ENCODE assay signal across 8 mouse cellular contexts in genomic region chr8:45358132-45358918, GRCm38 (mm10). TPM values are rescaled to one million over a fixed set of nuclear protein-coding genes. Genes with fewer than 3 reads are reported as not detected.
DNase-seq lines count a peak whose midpoint lies in the region; ATAC-seq and TF ChIP-seq lines count a peak whose summit lies in the region.

No protein-coding gene starts in this region.

- H3K4me1 ChIP-seq in hindbrain, embryonic 11.5 days (replicated peaks; ENCODE audit: control insufficient read depth, insufficient read depth, low read length) = no peaks in the 10 kb centered on the region
- H3K4me1 ChIP-seq in small intestine, adult 2 months (ENCODE audit: control insufficient read depth, insufficient read depth, insufficient read length, low read length) = no peaks in the 10 kb centered on the region

- H3K27ac ChIP-seq in hindbrain, embryonic 11.5 days (ENCODE audit: low read depth, low read length) = no peak overlapping the region
- H3K27ac ChIP-seq in small intestine, adult 2 months (ENCODE audit: insufficient read depth, low read depth, low read length) = no peak overlapping the region

- DNase-seq in adrenal gland, postnatal 10 days = peak; percentile 65
- DNase-seq in cerebellum, adult 9-11 months = peak; percentile 50
- DNase-seq in frontal cortex, postnatal 36 days (ENCODE audit: low spot score in 2 of 2) = peak; percentile 49 to 64
- DNase-seq in hindbrain, embryonic 11.5 days (ENCODE audit: low spot score) = peak; percentile 61
- DNase-seq in layer of hippocampus, postnatal 36 days = peak; percentile 31 to 32
- DNase-seq in lung, postnatal 4 days = peak; percentile 45 to 62
- DNase-seq in spleen, adult 12 weeks (ENCODE audit: low spot score) = no peak

- H3K4me3 ChIP-seq in hindbrain, embryonic 11.5 days (ENCODE audit: low read depth, low read length) = peak overlapping the region; percentile 53
- peak overlapping the region; percentile 69 for H3K4me3 ChIP-seq in small intestine, adult 2 months (ENCODE audit: low read depth, low read length)

- TF ChIP-seq POLR2A in small intestine, adult 2 months (IDR thresholded peaks at IDR 0.05; ENCODE audit: low read depth, low read length) = no peak

- no peaks in the 10 kb centered on the region for H3K36me3 ChIP-seq in hindbrain, embryonic 11.5 days (ENCODE audit: control insufficient read depth, insufficient read depth, low read length)
- H3K36me3 ChIP-seq in small intestine, adult 2 months (ENCODE audit: control insufficient read depth, insufficient read depth, low read length) = no peaks in the 10 kb centered on the region

- no peak for TF ChIP-seq CTCF in small intestine, adult 2 months (IDR thresholded peaks at IDR 0.05; ENCODE audit: extremely low read depth, insufficient read length, insufficient replicate concordance, low read depth, low read length)

- WGBS in hindbrain, embryonic 11.5 days = 6% methylated on average over 37 of the region's 49 CpGs
- 4% methylated on average over 49 of the region's 49 CpGs for WGBS in small intestine, adult 2 months

- ATAC-seq in hindbrain, embryonic 11.5 days (ENCODE audit: low FRiP score) = peak; percentile 87

- H3K4me2 ChIP-seq in hindbrain, embryonic 11.5 days (replicated peaks; ENCODE audit: low read depth, low read length) = peak overlapping the region; percentile 85

- H3K9ac ChIP-seq in hindbrain, embryonic 11.5 days (ENCODE audit: low read depth, low read length) = peak overlapping the region; percentile 74

- no peaks in the 10 kb centered on the region for H3K27me3 ChIP-seq in hindbrain, embryonic 11.5 days (ENCODE audit: control insufficient read depth, insufficient read depth, low read length)
- H3K27me3 ChIP-seq in small intestine, adult 2 months (ENCODE audit: control insufficient read depth, insufficient read depth, low read length) = no peaks in the 10 kb centered on the region

- no peaks in the 10 kb centered on the region for H3K9me3 ChIP-seq in hindbrain, embryonic 11.5 days (ENCODE audit: control insufficient read depth, low read length)

RNA-seq across cellular contexts. Expression of gene Fam149a, which starts 23.8 kb away (rescaled TPM):
- total RNA-seq in adrenal gland, postnatal 10 days (2021) = 1 to 10 TPM; 7.9 to 8.7 TPM
- 9.6 and 10.5 TPM in 2 replicates for polyA plus RNA-seq in hindbrain, embryonic 11.5 days (2014; fragmentation: Nextera tagmentation; extraction: Ambion mirVana)
- 10 to 100 TPM; 12.0 to 12.9 TPM for total RNA-seq in layer of hippocampus, postnatal 36 days (2021)
- 1.7 and 3.1 TPM in 2 replicates for polyA plus RNA-seq in small intestine, adult 2 months (2012; rRNA removed)

RNA-seq across cellular contexts. Expression of gene Cyp4v3, which starts 25.3 kb away (rescaled TPM):
- 10 to 100 TPM; 11.7 to 15.1 TPM for total RNA-seq in adrenal gland, postnatal 10 days (2021)
- polyA plus RNA-seq in hindbrain, embryonic 11.5 days (2014; fragmentation: Nextera tagmentation; extraction: Ambion mirVana) = 0.71 and 1.1 TPM in 2 replicates
- total RNA-seq in layer of hippocampus, postnatal 36 days (2021) = 1 to 10 TPM; 6.6 to 6.8 TPM
- 6.4 and 37.4 TPM in 2 replicates for polyA plus RNA-seq in small intestine, adult 2 months (2012; rRNA removed)

RNA-seq across cellular contexts. Expression of gene Gm45753, which starts 50.1 kb away (rescaled TPM):
- 10 to 100 TPM in 1 of 2 experiments, 1 to 10 TPM in 1; 5.7 to 10.9 TPM for total RNA-seq in adrenal gland, postnatal 10 days (2021)
- not detected in 2 replicates for polyA plus RNA-seq in hindbrain, embryonic 11.5 days (2014; fragmentation: Nextera tagmentation; extraction: Ambion mirVana)
- not detected for total RNA-seq in layer of hippocampus, postnatal 36 days (2021)
- polyA plus RNA-seq in small intestine, adult 2 months (2012; rRNA removed) = not detected in 2 replicates

RNA-seq across cellular contexts. Expression of gene Tlr3, which starts 52.6 kb away (rescaled TPM):
- 1 to 10 TPM; 6.6 to 7.7 TPM for total RNA-seq in adrenal gland, postnatal 10 days (2021)
- 1.1 and 1.8 TPM in 2 replicates for polyA plus RNA-seq in hindbrain, embryonic 11.5 days (2014; fragmentation: Nextera tagmentation; extraction: Ambion mirVana)
- total RNA-seq in layer of hippocampus, postnatal 36 days (2021) = 1 to 10 TPM; 7.5 to 8.3 TPM
- 1.6 and 3.5 TPM in 2 replicates for polyA plus RNA-seq in small intestine, adult 2 months (2012; rRNA removed)

Comparison
In these comparisons a context has a peak if more than half of its experiments do, and no peak if none do; other contexts are left out.
1. RNA of gene Gm45753, which starts 50.1 kb away (total RNA-seq): 5.7 to 10.9 TPM in adrenal gland, postnatal 10 days; not detected in layer of hippocampus, postnatal 36 days; every median in the first group is over 4 times any median in the second.